Mouse (Mus musculus): ENCODE data around the gene Dglucy. TPM values are rescaled to one million over a fixed set of nuclear protein-coding genes. Genes with fewer than 3 reads are reported as not detected.
A peak's percentile ranks its signal among the peaks of the same experiment; 100 is the strongest.

Dglucy gene
- polyA plus RNA-seq, 1 experiment from 2014 or later = 0.44 TPM

DNA sequence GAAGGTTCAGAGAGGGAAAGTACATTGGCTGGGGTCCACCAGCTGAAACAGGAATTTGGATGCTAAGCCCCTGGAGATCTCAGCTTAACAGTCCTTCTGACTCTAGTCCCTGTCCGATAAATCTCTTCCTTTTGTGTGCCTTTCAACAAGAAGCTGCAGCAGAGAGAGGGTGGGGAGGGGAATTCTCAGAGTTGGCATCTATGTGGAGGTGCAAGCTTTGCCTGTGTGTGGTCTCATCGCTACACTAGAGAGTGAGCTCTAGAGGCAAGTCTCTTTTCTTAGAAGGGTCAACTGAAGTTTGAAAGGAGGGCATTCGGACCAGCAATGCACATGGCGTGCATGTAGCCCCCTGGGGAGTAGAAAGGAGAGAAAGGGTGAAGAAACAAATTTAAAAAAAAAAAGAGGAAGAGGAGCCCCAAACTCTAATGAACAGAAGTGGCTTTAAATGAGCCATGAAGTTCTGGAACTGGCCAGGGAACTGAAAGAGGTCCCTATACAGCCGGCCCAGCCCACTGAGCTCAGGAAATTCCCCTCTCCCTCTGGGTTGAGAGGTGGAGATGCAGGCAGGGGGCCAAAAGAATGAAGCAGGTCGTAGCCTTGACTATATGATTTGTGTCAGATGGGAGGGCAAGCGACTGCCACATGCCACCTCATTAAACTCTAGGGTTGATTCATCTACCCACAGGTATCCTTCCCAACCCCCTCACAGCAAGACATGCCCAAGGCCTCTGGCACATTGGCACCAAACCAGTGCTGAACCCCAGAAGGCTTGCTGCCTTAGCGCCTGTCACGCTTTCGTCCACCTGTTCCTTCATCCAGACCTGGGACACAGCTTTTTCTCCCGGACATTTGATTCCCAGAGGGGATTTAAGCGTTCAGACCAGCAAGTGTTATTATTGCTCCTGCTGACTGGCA, 119.1 kb downstream of the Dglucy start:
- no peak overlapping the region for H3K27ac ChIP-seq (ENCODE audit: low read depth, low read length)
- H3K9me3 ChIP-seq (ENCODE audit: control insufficient read depth, low read length) = no peaks in the 10 kb centered on the region
- H3K36me3 ChIP-seq (ENCODE audit: control insufficient read depth, insufficient read depth, low read length) = no peaks in the 10 kb centered on the region
- H3K9ac ChIP-seq (ENCODE audit: low read length) = no peak overlapping the region
- H3K27me3 ChIP-seq (ENCODE audit: control insufficient read depth, insufficient read depth, low read length) = peaks cover 27% of the 10 kb centered on the region
- H3K4me2 ChIP-seq = peak overlapping the region; percentile 68; the same call in 1 of the 2 replicates
- ATAC-seq (ENCODE audit: low FRiP score) (no peak), DNase-seq (ENCODE audit: low spot score, missing footprints) (peak; percentile 83)
- 0 out of 2 replicates have a peak overlapping the region, but pooled peaks have one; percentile 33 for H3K4me3 ChIP-seq (ENCODE audit: low read depth, low read length)
- 29% methylated on average over 12 of the region's 12 CpGs for WGBS
- H3K4me1 ChIP-seq (ENCODE audit: control insufficient read depth, insufficient read depth, low read length) = peaks cover 17% of the 10 kb centered on the region

DNA sequence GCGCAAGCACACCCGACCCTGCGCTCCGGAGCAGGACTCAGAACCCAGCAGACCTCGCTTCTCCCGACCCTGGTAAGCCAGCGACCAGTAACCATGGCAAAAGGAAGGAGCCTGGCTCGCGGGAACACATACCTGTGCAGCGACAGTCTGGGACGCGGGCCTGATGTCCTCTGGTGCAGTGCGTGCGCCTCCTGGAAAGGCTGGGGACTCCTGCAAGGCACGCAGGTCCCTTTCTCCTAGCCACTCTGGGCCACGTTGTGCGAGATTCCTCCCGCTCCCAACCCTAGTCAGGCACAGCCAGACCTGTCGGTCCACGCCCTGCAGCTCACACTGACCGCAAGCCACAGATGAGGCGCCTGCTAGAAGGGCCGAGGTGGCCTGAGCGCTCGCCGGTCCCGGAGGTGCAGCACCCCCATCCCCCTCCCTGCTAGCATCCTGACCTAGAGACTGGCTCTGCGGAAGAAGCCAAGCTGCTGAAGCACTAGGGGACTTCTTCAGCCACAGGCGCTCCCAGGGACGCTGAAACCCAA, 120.3 kb downstream of the Dglucy start:
- under 1% methylated on average over 30 of the region's 30 CpGs for WGBS
- peaks cover 17% of the 10 kb centered on the region for H3K4me1 ChIP-seq (ENCODE audit: control insufficient read depth, insufficient read depth, low read length)
- peak; percentile 47; the same call in 1 of the 2 replicates for ATAC-seq (ENCODE audit: low FRiP score)
- no peaks in the 10 kb centered on the region for H3K9me3 ChIP-seq (ENCODE audit: control insufficient read depth, low read length)
- DNase-seq (ENCODE audit: low spot score, missing footprints) = peak; percentile 94
- H3K9ac ChIP-seq (ENCODE audit: low read length) = peak overlapping the region; percentile 38
- H3K27me3 ChIP-seq (ENCODE audit: control insufficient read depth, insufficient read depth, low read length) = peaks cover 27% of the 10 kb centered on the region
- H3K27ac ChIP-seq (ENCODE audit: low read depth, low read length) = no peak overlapping the region
- H3K4me2 ChIP-seq = peak overlapping the region; percentile 68
- H3K36me3 ChIP-seq (ENCODE audit: control insufficient read depth, insufficient read depth, low read length) = no peaks in the 10 kb centered on the region
- H3K4me3 ChIP-seq (ENCODE audit: low read depth, low read length) = peak overlapping the region; percentile 33

- ATAC-seq (ENCODE audit: low FRiP score) = no peak
- peaks cover 13% of the 10 kb centered on the region for H3K4me1 ChIP-seq (ENCODE audit: control insufficient read depth, insufficient read depth, low read length)
- H3K36me3 ChIP-seq (ENCODE audit: control insufficient read depth, insufficient read depth, low read length) = no peaks in the 10 kb centered on the region
- H3K4me3 ChIP-seq (ENCODE audit: low read depth, low read length) = no peak overlapping the region
- no peak overlapping the region for H3K9ac ChIP-seq (ENCODE audit: low read length)
- no peak overlapping the region for H3K4me2 ChIP-seq
- peaks cover 27% of the 10 kb centered on the region for H3K27me3 ChIP-seq (ENCODE audit: control insufficient read depth, insufficient read depth, low read length)
- WGBS = 78% methylated on average over 6 of the region's 6 CpGs
- H3K27ac ChIP-seq (ENCODE audit: low read depth, low read length) = no peak overlapping the region
- DNase-seq (ENCODE audit: low spot score, missing footprints) = no peak
- H3K9me3 ChIP-seq (ENCODE audit: control insufficient read depth, low read length) = no peaks in the 10 kb centered on the region
Measured at GRCm38 (mm10) chr12:100900901-100901300, 122.0 kb downstream of the Dglucy start.

- Histone ChIP-seq H3K9me3 (ENCODE audit: control insufficient read depth, low read length) (no peaks in the 10 kb centered on the region), H3K36me3 (ENCODE audit: control insufficient read depth, insufficient read depth, low read length) (no peaks in the 10 kb centered on the region), H3K9ac (ENCODE audit: low read length) (no peak overlapping the region), H3K4me3 (ENCODE audit: low read depth, low read length) (no peak overlapping the region), H3K4me1 (ENCODE audit: control insufficient read depth, insufficient read depth, low read length) (peaks cover 13% of the 10 kb centered on the region), H3K4me2 (no peak overlapping the region), H3K27me3 (ENCODE audit: control insufficient read depth, insufficient read depth, low read length) (peaks cover 27% of the 10 kb centered on the region), H3K27ac (ENCODE audit: low read depth, low read length) (no peak overlapping the region)
- WGBS = 73% methylated on average over 6 of the region's 6 CpGs
- ATAC-seq (ENCODE audit: low FRiP score) (no peak), DNase-seq (ENCODE audit: low spot score, missing footprints) (no peak)
Measured at GRCm38 (mm10) chr12:100901386-100901785, 122.5 kb downstream of the Dglucy start.

GRCm38 (mm10) chr12:100903761-100904160, 124.9 kb downstream of the Dglucy start:
- H3K4me3 ChIP-seq (ENCODE audit: low read depth, low read length) = no peak overlapping the region
- H3K9me3 ChIP-seq (ENCODE audit: control insufficient read depth, low read length) = no peaks in the 10 kb centered on the region
- no peaks in the 10 kb centered on the region for H3K36me3 ChIP-seq (ENCODE audit: control insufficient read depth, insufficient read depth, low read length)
- peaks cover 20% of the 10 kb centered on the region for H3K27me3 ChIP-seq (ENCODE audit: control insufficient read depth, insufficient read depth, low read length)
- H3K27ac ChIP-seq (ENCODE audit: low read depth, low read length) = no peak overlapping the region
- peaks cover 13% of the 10 kb centered on the region for H3K4me1 ChIP-seq (ENCODE audit: control insufficient read depth, insufficient read depth, low read length)
- WGBS = 84% methylated on average over 9 of the region's 9 CpGs
- H3K4me2 ChIP-seq = no peak overlapping the region
- H3K9ac ChIP-seq (ENCODE audit: low read length) = no peak overlapping the region
- no peak for DNase-seq (ENCODE audit: low spot score, missing footprints)
- ATAC-seq (ENCODE audit: low FRiP score) = no peak

GRCm38 (mm10) chr12:100906861-100907260, 128.0 kb downstream of the Dglucy start:
- WGBS = 77% methylated on average over 5 of the region's 5 CpGs
- no peak overlapping the region for H3K9ac ChIP-seq (ENCODE audit: low read length)

DNA sequence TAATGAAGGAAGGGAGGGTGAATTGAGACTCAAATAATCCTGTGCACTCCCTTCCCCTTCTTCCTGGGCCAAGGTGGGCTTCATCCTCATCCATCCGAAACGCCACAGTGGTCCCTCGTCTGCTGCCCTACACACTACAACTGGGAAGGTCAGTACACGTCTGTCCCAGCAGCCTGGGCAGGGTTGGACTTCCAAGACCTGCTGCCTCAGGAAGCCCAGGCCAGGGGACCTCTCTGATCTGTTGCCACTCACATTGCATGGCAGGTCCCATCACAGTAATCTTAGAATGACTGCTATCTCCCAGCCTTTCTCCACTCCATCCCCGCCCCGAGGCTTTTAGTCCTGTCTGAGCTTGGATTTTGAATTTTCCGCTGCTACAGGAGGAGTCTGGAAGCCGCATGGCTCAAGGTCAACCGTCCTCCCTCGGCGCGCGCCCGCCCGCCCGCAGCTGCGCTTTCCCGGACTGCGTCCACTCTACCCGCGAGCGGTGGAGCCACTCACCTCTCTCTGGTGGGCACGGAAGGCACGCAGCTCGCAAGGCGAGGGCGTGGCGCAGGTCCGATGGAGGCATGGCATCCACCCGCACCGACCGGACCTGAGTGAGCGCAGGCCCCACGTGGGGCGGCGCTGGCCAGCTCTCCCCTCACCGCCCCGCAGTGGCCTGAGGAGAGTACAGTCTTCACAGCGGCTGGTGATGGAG, 128.9 kb downstream of the Dglucy start, which contains the start of gene Gpr68:
Gene Gpr68 (minus strand): TSS at position 601 of the 700 bp plus-strand sequence.
- peak; percentile 82 for ATAC-seq (ENCODE audit: low FRiP score)
- Histone ChIP-seq H3K27me3 (ENCODE audit: control insufficient read depth, insufficient read depth, low read length) (peaks cover 4% of the 10 kb centered on the region), H3K4me2 (peak within 1 kb of the TSS; percentile 83), H3K4me1 (ENCODE audit: control insufficient read depth, insufficient read depth, low read length) (peaks cover 6% of the 10 kb centered on the region; the same call in 1 of the 2 replicates), H3K36me3 (ENCODE audit: control insufficient read depth, insufficient read depth, low read length) (peaks cover 2% of the 10 kb centered on the region), H3K9ac (ENCODE audit: low read length) (peak within 1 kb of the TSS; percentile 70), H3K27ac (ENCODE audit: low read depth, low read length) (no peak within 1 kb of the TSS), H3K9me3 (ENCODE audit: control insufficient read depth, low read length) (no peaks in the 10 kb centered on the region), H3K4me3 (ENCODE audit: low read depth, low read length) (peak within 1 kb of the TSS; percentile 41)
- DNase-seq (ENCODE audit: low spot score, missing footprints) = peak; percentile 91
- WGBS = 4% methylated on average over 39 of the region's 39 CpGs

More at GRCm38 (mm10) chr12:100906861-100907260, 128.0 kb downstream of the Dglucy start:
- peaks cover 6% of the 10 kb centered on the region; the same call in 1 of the 2 replicates for H3K4me1 ChIP-seq (ENCODE audit: control insufficient read depth, insufficient read depth, low read length)
- no peak for ATAC-seq (ENCODE audit: low FRiP score)
- H3K36me3 ChIP-seq (ENCODE audit: control insufficient read depth, insufficient read depth, low read length) = no peaks in the 10 kb centered on the region; the same call in 1 of the 2 replicates
- H3K4me2 ChIP-seq = no peak overlapping the region
- H3K27ac ChIP-seq (ENCODE audit: low read depth, low read length) = no peak overlapping the region
- no peak overlapping the region for H3K4me3 ChIP-seq (ENCODE audit: low read depth, low read length)
- H3K27me3 ChIP-seq (ENCODE audit: control insufficient read depth, insufficient read depth, low read length) = peaks cover 4% of the 10 kb centered on the region
- no peak for DNase-seq (ENCODE audit: low spot score, missing footprints)
- H3K9me3 ChIP-seq (ENCODE audit: control insufficient read depth, low read length) = no peaks in the 10 kb centered on the region

DNA sequence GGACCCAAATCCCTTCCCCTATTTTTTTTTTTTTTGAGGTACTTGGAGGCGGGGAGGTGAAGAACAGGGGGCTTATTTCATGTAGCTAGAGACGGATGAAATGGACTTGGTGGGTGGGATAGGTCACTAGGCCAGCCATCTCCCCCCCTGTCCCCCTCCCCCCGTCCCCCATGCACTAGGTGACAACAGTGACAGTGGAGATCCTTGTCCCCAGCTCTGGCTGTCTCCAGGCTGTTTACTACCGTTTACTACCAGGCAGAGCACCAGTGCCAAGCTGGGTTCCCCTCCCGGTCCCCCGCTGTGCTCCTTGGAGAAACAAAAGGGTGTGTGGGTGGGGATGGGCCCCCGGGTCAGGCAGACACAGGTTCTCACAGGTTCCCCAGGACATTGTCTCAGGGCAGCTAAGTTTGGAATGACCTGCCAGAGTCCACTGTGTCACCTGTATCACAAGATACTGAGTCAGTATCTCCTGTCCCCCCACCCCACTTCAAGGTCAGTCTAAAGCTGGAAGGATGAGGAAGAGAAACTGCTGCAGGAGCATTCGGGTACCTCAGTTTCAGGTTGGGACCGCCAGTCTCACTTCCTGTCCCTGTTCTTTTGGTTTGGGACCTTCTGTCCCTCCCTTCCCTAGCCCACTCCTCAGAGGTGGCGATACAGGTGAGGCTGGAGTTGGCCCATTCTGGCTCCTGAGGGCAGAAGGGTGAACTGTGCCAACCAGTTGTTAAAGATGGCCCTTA, 129.6 kb downstream of the Dglucy start:
- ATAC-seq (ENCODE audit: low FRiP score) (peak; percentile 57), DNase-seq (ENCODE audit: low spot score, missing footprints) (no peak)
- Histone ChIP-seq H3K4me1 (ENCODE audit: control insufficient read depth, insufficient read depth, low read length) (peaks cover 6% of the 10 kb centered on the region; the same call in 1 of the 2 replicates), H3K9ac (ENCODE audit: low read length) (peak overlapping the region; percentile 70), H3K36me3 (ENCODE audit: control insufficient read depth, insufficient read depth, low read length) (peaks cover 8% of the 10 kb centered on the region), H3K4me3 (ENCODE audit: low read depth, low read length) (peak overlapping the region; percentile 41), H3K27me3 (ENCODE audit: control insufficient read depth, insufficient read depth, low read length) (peaks cover 4% of the 10 kb centered on the region), H3K9me3 (ENCODE audit: control insufficient read depth, low read length) (no peaks in the 10 kb centered on the region), H3K27ac (ENCODE audit: low read depth, low read length) (no peak overlapping the region), H3K4me2 (peak overlapping the region; percentile 83)
- WGBS = 13% methylated on average over 10 of the region's 10 CpGs

All from midbrain, embryonic 11.5 days (tissue).